Mouse (Mus musculus) common myeloid progenitor, adult 5-6 weeks (primary cell): ENCODE data around the gene Slc26a11. TPM values are rescaled to one million over a fixed set of nuclear protein-coding genes. Genes with fewer than 3 reads are reported as not detected.

ENCODE experiments used
- ATAC-seq: replicated peaks from 2 replicates; pipeline ENCODE4 v1.8.0; 2016; ENCODE audit warnings: low read depth, mild to moderate bottlenecking, moderate TSS enrichment, inconsistent platforms; ENCODE audit not compliant: poor library complexity, severe bottlenecking
- total RNA-seq: library from RNA; stranded (forward); fragments of 200-1000, 187-1606 nt; gene quantifications from 2 replicates; pipeline ENCODE4 v1.2.3, GENCODE M21; 2017

Slc26a11 gene
- total RNA-seq, 1 experiment from 2014 or later: 1.4 TPM

DNA sequence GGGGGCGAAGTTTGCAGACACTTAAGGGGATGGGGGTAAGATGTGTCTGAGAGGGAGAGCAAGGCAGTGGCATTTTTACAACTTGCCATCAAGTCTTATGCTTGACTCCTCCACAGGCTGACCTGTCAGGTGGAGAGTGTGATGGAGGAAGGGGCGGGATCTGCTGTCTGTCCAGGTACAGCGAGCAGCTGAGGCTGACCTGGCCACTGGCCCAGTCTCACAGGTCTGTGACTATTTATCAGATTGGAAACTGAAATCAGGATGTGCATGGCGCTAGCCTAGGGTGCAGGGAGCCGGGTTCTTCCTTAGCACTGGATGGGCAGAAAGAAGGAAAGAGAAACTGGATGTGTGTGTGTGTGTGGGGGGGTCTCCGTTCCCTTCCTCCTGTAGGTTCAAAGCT is 38.9 kb downstream of the Slc26a11 start:
- ATAC-seq: no peak

DNA sequence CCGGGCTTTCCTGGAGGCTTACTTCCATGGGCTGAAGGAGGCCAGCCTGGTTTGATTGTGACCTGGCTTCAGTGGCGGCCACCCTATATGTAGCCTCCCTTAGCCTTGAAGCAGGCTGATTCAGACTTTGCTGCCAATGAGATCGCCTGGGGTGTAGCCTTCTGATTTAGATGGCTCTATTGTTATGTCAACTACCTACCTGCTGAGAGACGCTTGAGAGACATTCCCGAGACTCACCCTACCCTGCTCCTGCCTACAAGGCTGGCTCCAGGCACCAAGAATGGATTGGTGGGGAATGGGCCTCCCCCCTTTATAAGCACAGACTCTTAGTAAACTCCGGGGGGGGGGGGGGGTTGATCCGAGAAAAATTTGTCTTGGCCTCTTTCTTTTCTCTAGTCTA is 40.0 kb downstream of the Slc26a11 start:
- no peak for ATAC-seq

DNA sequence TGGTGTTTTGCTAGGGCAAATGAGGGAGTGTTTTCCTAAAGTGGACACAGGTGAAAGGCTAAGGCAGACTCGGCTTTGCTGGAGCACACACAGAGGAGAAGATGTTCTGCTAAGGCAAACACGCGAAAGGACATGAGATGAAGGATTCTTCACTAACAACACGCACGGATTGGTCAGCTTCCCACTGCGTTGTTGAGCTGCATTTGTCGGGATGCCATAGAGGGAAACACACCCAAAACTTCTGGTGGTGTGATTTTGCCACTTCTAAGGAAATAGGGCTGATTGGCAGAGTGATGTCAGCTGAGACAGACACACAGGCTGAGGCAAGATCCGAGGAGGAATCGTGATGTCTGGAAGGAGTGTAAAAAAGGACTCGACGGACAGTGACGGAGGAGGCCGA is 40.6 kb downstream of the Slc26a11 start:
- ATAC-seq: no peak

DNA sequence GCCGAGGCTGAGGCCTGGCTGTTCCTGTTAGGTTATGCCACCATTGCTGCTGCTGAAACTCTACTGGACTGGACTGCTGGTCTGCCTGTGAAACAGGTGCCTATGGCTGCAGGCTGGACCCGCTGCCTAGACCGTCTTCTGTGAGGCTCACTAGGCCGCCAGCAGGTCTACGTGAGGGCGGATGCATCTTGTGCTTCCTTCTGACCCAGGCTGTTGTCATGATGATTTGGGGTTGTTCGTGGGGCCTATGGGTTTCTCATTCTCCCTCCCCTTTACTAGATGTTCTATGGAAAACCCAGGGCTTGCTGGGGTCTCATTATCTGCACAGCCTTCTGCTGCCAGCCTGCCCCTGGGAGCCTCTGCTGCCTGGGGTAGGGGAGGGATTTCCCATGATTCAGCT is 41.1 kb downstream of the Slc26a11 start:
- ATAC-seq: no peak

DNA sequence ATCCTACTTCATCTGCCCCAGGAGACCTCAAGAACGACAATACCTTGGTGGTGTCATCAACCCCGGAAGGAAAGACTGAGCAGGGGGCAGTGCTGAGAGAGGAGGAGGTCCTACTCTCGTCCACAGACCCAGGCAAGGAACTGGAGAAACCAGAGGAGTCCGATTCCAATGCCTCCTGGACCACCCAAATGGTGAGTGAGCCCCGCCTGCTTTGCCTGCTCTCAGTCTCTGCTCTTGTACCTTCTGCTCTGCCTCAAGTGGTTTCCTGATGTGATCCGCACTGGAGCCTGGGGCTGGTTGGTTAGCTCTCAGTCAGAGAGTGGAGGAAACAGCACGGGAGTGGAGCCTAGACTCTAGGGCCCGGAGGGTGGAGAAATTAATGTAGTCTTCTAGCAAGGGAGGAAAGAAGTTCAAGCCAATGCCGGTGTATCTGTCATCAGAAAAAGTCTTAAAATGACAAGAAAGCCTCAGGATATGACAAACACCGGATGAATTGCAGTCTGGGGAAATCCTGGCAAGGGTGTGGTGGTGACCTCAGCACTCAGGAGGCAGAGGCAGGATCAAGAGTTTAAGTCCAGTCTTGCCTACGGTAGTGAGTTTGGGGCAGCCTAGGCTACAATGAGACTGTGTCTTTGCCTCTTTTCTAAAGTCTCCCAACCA is 47.3 kb downstream of the Slc26a11 start:
- ATAC-seq: no peak

DNA sequence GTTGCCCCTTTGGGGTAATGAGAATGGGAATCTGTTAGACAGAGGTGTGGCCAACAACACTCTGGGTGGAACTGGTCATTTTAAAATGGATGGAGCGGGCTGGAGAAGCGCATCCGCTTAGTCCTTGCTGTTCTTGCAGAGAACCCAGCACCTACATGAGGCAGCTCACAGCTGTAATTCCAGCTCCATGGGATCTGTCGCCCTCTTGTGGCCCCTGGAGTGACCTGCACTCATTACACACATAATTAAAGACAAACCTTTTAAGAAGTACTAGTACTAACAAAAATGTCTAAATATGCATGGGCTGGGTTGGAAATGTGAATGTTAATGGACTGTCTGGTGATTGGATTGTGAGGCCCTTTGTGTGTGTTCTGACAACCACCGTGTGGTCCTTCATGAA is 49.3 kb downstream of the Slc26a11 start:
- peak; percentile 84 for ATAC-seq

DNA sequence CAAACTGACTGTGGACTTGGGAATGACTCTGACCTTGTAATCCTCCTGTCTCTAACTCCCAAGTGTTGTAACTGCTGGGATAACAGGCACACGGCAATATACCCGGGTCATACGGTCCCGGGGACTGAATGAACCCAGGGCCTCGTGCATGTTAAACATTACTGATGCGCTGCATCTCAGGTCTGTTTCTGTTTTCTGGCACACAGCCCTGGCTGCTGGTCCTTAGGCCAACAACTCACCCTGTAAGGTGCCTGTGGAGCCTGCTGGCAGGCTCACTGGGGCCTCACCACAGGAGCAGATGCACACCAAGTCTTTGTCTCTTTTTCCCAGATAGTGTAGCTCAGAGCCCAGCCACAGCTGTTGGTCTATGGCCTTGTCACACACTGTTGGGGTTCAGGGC is 52.0 kb downstream of the Slc26a11 start:
- no peak for ATAC-seq

DNA sequence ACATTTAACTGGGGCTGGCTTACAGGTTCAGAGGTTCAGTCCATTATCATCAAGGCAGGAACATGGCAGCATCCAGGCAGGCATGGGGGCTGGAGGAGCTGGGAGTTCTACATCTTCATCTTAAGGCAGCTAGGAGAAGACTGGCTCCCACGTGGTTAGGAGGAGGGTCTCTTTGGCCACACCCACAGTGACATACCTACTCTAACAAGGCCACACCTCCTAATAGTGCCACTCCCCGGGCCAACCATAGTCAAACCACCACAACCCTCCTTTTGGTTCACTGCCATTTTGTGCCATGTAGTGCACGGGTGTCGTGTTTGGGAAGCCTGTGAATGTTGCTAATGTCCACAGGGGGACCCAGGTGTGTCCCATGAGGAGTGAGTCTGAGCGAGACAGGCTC is 52.6 kb downstream of the Slc26a11 start:
- no peak for ATAC-seq

DNA sequence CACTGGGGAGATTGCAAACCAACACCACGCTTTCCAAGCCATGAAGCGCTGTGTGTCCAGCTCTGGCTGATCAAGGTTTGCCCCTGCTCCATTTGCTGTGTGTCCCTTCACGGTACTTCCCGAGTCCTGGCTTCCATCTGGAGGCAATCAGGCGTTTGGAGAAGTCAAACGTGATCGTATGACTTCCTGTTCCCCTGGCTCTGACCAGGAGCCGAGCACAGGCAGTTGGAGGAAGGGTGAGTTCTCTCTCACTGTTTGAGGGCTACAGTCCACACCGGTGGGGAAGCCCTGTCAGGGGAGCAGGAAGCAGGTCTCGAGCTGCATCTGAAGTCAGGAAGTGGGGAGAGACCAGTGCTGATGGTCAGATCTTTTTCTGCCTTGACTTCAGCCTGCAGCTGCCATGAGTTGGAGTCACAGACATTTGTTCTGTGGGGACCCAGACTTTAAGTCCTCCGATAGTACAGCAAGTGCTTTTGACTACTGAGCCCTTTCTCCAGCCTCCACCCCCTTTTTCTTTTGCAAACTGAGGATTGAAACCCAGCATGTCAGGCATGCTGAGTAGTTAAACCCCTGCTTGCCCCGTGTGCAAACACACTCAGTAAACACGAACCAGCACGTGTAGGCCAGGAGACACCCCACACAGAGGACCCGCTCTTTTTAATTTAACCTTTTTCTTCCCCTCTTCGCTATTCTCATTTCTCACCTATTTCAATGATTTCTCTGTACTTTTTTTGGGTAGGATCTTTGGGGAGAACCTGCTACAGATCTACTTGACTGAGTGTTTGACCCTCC is 64.2 kb downstream of the Slc26a11 start:
- peak; percentile 82 for ATAC-seq

DNA sequence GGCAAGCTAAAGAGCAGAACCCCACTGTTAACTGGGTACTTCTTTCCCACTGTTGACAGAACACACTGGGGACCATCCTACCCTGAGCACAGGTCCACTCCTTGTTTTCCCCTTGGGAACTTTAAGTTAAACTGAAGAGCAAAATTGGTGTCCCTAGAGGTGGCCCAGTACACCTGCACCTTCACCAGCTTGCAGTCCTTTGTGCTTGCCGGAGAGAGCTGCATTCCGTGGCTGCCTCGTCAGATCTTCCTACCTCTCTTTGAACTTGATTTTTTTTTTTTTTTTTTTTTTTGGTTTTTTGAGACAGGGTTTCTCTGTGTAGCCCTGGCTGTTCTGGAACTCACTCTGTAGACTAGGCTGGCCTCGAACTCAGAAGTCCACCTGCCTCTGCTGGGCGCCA is 65.1 kb downstream of the Slc26a11 start:
- no peak for ATAC-seq

DNA sequence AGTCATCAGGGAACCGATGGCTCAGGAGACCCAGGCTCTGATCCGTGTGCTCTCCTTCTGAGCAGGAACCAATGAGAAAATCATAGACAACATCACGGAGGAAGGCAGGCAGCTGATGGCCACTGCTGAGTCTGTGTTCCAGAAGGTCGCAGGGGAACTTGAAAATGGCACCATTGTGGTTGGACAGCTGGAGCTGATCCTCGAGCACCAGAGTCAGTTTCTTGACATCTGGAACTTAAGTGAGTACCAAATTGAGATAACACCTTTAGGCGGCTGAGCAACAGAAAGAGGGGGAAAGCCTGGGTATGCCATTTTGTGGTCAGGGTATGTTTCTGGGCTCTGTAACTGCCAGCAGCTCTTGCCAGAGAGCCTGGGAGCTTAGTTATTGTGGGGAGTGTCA is 72.1 kb downstream of the Slc26a11 start:
- no peak for ATAC-seq

DNA sequence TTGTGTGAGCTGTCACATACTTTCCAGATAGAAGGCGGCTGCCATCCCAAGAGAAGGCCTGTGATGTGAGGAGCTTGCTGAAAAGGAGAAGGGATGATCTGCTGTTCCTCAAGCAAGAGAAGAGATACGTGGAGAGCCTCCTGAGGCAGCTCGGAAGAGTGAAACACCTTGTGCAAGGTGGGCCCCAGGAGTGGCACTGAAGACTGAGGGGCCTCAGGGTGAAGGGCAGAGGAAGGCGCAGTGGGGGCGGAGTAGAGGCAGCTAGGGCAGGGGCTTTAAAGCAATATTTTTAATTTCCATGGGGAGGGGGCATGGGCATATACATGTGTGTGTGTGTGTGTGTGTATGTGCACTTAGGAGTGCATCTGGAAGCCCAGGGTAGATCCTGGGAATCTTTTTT is 72.6 kb downstream of the Slc26a11 start:
- ATAC-seq: no peak

DNA sequence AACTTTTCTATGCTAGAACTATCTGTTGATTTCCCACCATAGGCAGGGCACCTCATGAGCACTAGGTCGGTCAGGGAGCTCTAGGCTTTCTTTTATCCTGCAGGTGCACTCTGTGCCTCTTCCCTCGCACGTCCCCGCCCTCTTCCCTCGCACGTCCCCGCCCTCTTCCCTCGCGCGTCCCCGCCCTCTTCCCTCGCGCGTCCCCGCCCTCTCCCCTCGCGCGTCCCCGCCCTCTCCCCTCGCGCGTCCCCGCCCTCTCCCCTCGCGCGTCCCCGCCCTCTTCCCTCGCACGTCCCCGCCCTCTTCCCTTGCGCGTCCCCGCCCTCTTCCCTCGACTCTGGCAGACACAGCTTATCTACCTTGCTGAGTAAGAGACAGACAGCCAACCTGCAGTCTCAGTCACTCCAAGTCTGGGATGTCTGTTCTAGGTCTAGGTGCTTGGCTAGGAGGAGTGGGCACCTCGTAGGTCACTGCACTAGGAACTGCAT is 73.3 kb downstream of the Slc26a11 start:
- ATAC-seq: peak; percentile 84

Other genes starting within 250 kb of the Slc26a11 start
- 3.5 and 4.3 TPM in 2 replicates for gene Tbc1d16, start 127.1 kb upstream of the Slc26a11 start, total RNA-seq
- gene Ccdc40, start 127.0 kb upstream of the Slc26a11 start, total RNA-seq: 11.5 and 24.3 TPM in 2 replicates
- 19.6 and 33.4 TPM in 2 replicates for gene Gaa, start 87.7 kb upstream of the Slc26a11 start, total RNA-seq
- 212 and 226 TPM in 2 replicates for gene Eif4a3, start 55.5 kb upstream of the Slc26a11 start, total RNA-seq
- gene Card14, start 47.8 kb upstream of the Slc26a11 start, total RNA-seq: not detected in 2 replicates
- 4.3 and 6.7 TPM in 2 replicates for gene Sgsh, start within 50 bp of the Slc26a11 start, total RNA-seq
- 74.5 and 78.2 TPM in 2 replicates for gene Rnf213, start 37.5 kb downstream of the Slc26a11 start, total RNA-seq
- 5.7 and 14.6 TPM in 2 replicates for gene Endov, start 135.8 kb downstream of the Slc26a11 start, total RNA-seq
- not detected in 2 replicates for gene Nptx1, start 192.2 kb downstream of the Slc26a11 start, total RNA-seq
- gene Rptor, start 247.3 kb downstream of the Slc26a11 start, total RNA-seq: 17.6 and 18.6 TPM in 2 replicates